In the genomic region with DNA sequence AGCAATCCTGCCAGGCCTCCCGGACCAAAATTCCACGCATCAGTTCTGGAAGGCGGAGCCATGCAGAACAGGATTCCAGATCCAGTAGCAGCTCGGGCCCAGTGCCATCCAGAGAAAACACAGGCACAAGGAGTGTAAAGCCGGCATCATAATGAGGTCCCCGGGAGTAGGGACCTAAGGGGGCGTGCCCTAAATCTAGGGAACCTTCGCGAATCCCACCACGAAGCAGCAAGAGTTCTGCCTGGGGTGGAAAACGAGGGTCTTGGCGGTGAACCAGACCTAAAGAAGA, we compare ENCODE assay signal across 8 mouse cellular contexts. TPM values are rescaled to one million over a fixed set of nuclear protein-coding genes. Genes with fewer than 3 reads are reported as not detected.
DNase-seq lines count a peak whose midpoint lies in the region; ATAC-seq lines count a peak whose summit lies in the region.

No protein-coding gene starts in this region.

- H3K9ac ChIP-seq in hindbrain, embryonic 11.5 days (ENCODE audit: low read depth, low read length), result no peak overlapping the region
- H3K9ac ChIP-seq in limb, embryonic 15.5 days, result no peak overlapping the region
- H3K9ac ChIP-seq in neural tube, embryonic 11.5 days (ENCODE audit: low read length), result no peak overlapping the region

- 0 out of 2 replicates have a peak overlapping the region, but pooled peaks have one; percentile 11 for H3K4me3 ChIP-seq in hindbrain, embryonic 11.5 days (ENCODE audit: low read depth, low read length)
- peak overlapping the region; percentile 60 for H3K4me3 ChIP-seq in limb, embryonic 15.5 days
- no peak overlapping the region; the same call in 1 of the 2 replicates for H3K4me3 ChIP-seq in neural tube, embryonic 11.5 days (ENCODE audit: low read depth, low read length)

- peaks cover 13% of the 10 kb centered on the region for H3K4me1 ChIP-seq in hindbrain, embryonic 11.5 days (replicated peaks; ENCODE audit: control insufficient read depth, insufficient read depth, low read length)
- H3K4me1 ChIP-seq in limb, embryonic 15.5 days, result peaks cover 56% of the 10 kb centered on the region
- H3K4me1 ChIP-seq in neural tube, embryonic 11.5 days (ENCODE audit: control insufficient read depth, insufficient read depth, low read length), result peaks cover 28% of the 10 kb centered on the region

- DNase-seq in urinary bladder, postnatal 14 days (ENCODE audit: low spot score), result peak; percentile 42
- no peak for DNase-seq in urinary bladder, postnatal 4 days (ENCODE audit: low spot score in 2 of 2)
- DNase-seq in hindbrain, embryonic 11.5 days (ENCODE audit: low spot score), result no peak
- no peak for DNase-seq in neural tube, embryonic 11.5 days (ENCODE audit: low spot score)
- no peak for DNase-seq in thymus, postnatal 36 days
- no peak for DNase-seq in cerebellum, postnatal 4 days (ENCODE audit: low spot score in 2 of 2)
- DNase-seq in left cerebral cortex, adult 9 months (ENCODE audit: low spot score in 2 of 2), result no peak

- H3K9me3 ChIP-seq in hindbrain, embryonic 11.5 days (ENCODE audit: control insufficient read depth, low read length), result no peaks in the 10 kb centered on the region
- no peaks in the 10 kb centered on the region for H3K9me3 ChIP-seq in limb, embryonic 15.5 days
- H3K9me3 ChIP-seq in neural tube, embryonic 11.5 days (ENCODE audit: control insufficient read depth, low read length), result no peaks in the 10 kb centered on the region

- H3K27me3 ChIP-seq in hindbrain, embryonic 11.5 days (ENCODE audit: control insufficient read depth, insufficient read depth, low read length), result peaks cover 53% of the 10 kb centered on the region
- H3K27me3 ChIP-seq in limb, embryonic 15.5 days, result peaks cover 56% of the 10 kb centered on the region
- H3K27me3 ChIP-seq in neural tube, embryonic 11.5 days (ENCODE audit: control insufficient read depth, insufficient read depth, low read length), result peaks cover 53% of the 10 kb centered on the region

- H3K27ac ChIP-seq in hindbrain, embryonic 11.5 days (ENCODE audit: low read depth, low read length), result no peak overlapping the region
- H3K27ac ChIP-seq in limb, embryonic 15.5 days, result no peak overlapping the region
- H3K27ac ChIP-seq in neural tube, embryonic 11.5 days (ENCODE audit: low read depth, low read length), result no peak overlapping the region

- no peaks in the 10 kb centered on the region for H3K36me3 ChIP-seq in hindbrain, embryonic 11.5 days (ENCODE audit: control insufficient read depth, insufficient read depth, low read length)
- no peaks in the 10 kb centered on the region for H3K36me3 ChIP-seq in limb, embryonic 15.5 days
- H3K36me3 ChIP-seq in neural tube, embryonic 11.5 days (ENCODE audit: control insufficient read depth, insufficient read depth, low read length), result no peaks in the 10 kb centered on the region

- WGBS in hindbrain, embryonic 11.5 days, result 5% methylated on average over 12 of the region's 12 CpGs
- 7% methylated on average over 12 of the region's 12 CpGs for WGBS in limb, embryonic 15.5 days
- 4% methylated on average over 12 of the region's 12 CpGs for WGBS in neural tube, embryonic 11.5 days

- H3K4me2 ChIP-seq in hindbrain, embryonic 11.5 days (replicated peaks; ENCODE audit: low read depth, low read length), result no peak overlapping the region; the same call in 1 of the 2 replicates
- H3K4me2 ChIP-seq in limb, embryonic 15.5 days, result peak overlapping the region; percentile 97
- H3K4me2 ChIP-seq in neural tube, embryonic 11.5 days (ENCODE audit: low read depth), result peak overlapping the region; percentile 89

- no peak for ATAC-seq in hindbrain, embryonic 11.5 days (ENCODE audit: low FRiP score)
- ATAC-seq in limb, embryonic 15.5 days (ENCODE audit: insufficient number of reproducible peaks, low FRiP score, low TSS enrichment, low read depth), result no peak
- ATAC-seq in neural tube, embryonic 11.5 days (ENCODE audit: insufficient read depth, low FRiP score, low TSS enrichment), result no peak

RNA-seq across cellular contexts. Expression of gene Tmem102, which starts 0.8 kb away (rescaled TPM):
- polyA plus RNA-seq in hindbrain, embryonic 11.5 days (2014; fragmentation: Nextera tagmentation; extraction: Ambion mirVana), result 0.83 and 0.93 TPM in 2 replicates
- polyA plus RNA-seq in limb, embryonic 15.5 days (2015; fragmentation: Nextera tagmentation; extraction: Ambion mirVana), result 8.1 and 8.9 TPM in 2 replicates
- 0.69 and 0.88 TPM in 2 replicates for polyA plus RNA-seq in neural tube, embryonic 11.5 days (2014; fragmentation: Nextera tagmentation; extraction: Ambion mirVana)

RNA-seq across cellular contexts. Expression of gene Fgf11, which starts 2.9 kb away (rescaled TPM):
- 2.2 and 2.8 TPM in 2 replicates for polyA plus RNA-seq in hindbrain, embryonic 11.5 days (2014; fragmentation: Nextera tagmentation; extraction: Ambion mirVana)
- 3.4 and 3.9 TPM in 2 replicates for polyA plus RNA-seq in limb, embryonic 15.5 days (2015; fragmentation: Nextera tagmentation; extraction: Ambion mirVana)
- polyA plus RNA-seq in neural tube, embryonic 11.5 days (2014; fragmentation: Nextera tagmentation; extraction: Ambion mirVana), result 2.0 and 3.0 TPM in 2 replicates

RNA-seq across cellular contexts. Expression of gene Chrnb1, which starts 8.9 kb away (rescaled TPM):
- polyA plus RNA-seq in hindbrain, embryonic 11.5 days (2014; fragmentation: Nextera tagmentation; extraction: Ambion mirVana), result 1.2 and 1.5 TPM in 2 replicates
- polyA plus RNA-seq in limb, embryonic 15.5 days (2015; fragmentation: Nextera tagmentation; extraction: Ambion mirVana), result 18.6 and 30.0 TPM in 2 replicates
- polyA plus RNA-seq in neural tube, embryonic 11.5 days (2014; fragmentation: Nextera tagmentation; extraction: Ambion mirVana), result 4.2 and 6.2 TPM in 2 replicates

RNA-seq across cellular contexts. Expression of gene Gm39566, which starts 10.5 kb away (rescaled TPM):
- polyA plus RNA-seq in hindbrain, embryonic 11.5 days (2014; fragmentation: Nextera tagmentation; extraction: Ambion mirVana), result not detected in 2 replicates
- not detected in 2 replicates for polyA plus RNA-seq in limb, embryonic 15.5 days (2015; fragmentation: Nextera tagmentation; extraction: Ambion mirVana)
- polyA plus RNA-seq in neural tube, embryonic 11.5 days (2014; fragmentation: Nextera tagmentation; extraction: Ambion mirVana), result not detected in 2 replicates

RNA-seq across cellular contexts. Expression of gene Spem2, which starts 13.7 kb away (rescaled TPM):
- polyA plus RNA-seq in hindbrain, embryonic 11.5 days (2014; fragmentation: Nextera tagmentation; extraction: Ambion mirVana), result not detected in 2 replicates
- not detected in 2 replicates for polyA plus RNA-seq in limb, embryonic 15.5 days (2015; fragmentation: Nextera tagmentation; extraction: Ambion mirVana)
- polyA plus RNA-seq in neural tube, embryonic 11.5 days (2014; fragmentation: Nextera tagmentation; extraction: Ambion mirVana), result not detected in 2 replicates
